Mouse (Mus musculus) brain, adult 2 months (tissue): ENCODE results near the gene Rps12-ps3.
A peak's percentile ranks its signal among the peaks of the same experiment; 100 is the strongest.

Experiments
- DNase-seq: peaks from one replicate; pipeline ENCODE4 v3.0.0; 2011; ENCODE audit warnings: low read depth, low spot score

The Rps12-ps3 gene

DNA sequence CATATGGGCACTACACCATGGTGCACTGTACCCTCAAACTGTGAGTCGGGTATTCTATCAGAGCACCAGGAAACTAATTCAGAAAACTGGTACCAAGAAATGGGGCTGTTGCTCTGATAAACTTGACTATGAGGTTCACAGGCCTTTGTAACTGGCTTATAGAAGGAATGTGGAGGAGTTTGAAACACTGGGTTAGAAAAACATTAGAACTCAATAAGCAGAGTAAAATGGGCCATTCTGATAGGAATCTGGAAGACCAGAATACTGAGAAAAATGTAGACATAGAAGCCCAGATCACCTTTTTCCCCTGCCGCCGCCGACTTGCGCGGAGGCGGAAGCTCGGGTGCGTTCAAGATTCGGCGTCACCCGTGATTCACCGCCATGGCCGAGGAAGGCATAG is at the start of gene Rps12-ps3:
Rps12-ps3 (plus strand) TSS at position 301 of the 400 bp plus-strand sequence.
- no peak for DNase-seq

DNA sequence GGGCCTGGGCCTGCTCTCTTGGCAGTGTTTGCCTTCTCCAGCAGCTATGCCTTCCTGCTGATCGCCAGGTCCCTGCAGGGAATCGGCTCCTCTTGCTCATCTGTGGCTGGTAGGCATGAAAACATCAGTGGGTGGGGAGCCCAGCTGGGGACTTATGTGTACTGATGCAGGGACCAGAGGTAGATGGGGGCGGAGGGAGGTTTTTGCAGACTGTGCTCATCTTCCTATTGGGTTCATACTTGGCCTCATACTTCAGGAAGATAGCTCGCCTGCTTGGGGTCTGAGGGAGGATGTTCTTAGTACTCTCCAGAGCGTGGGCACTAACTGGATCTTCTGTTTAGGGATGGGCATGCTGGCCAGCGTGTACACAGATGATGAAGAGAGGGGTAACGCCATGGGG is 48.9 kb upstream of the Rps12-ps3 start:
- DNase-seq, result peak; percentile 59

DNA sequence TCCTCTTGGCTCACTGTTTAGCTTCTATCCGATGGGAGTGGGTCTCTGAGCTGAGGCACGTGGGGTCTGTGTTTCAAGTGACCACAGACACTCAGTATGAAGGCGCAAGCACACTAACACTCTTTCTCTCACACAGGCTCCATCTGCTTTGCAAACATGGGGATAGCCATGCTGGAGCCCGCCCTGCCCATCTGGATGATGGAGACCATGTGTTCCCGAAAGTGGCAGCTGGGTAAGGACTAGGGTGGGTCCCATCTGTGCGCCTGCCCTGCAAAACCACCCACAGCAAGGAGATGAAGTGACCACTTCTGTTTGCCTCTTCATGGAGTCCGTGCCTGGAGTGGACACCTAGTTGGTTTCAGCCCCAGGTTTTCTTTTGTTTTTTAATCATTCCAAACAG is 45.7 kb upstream of the Rps12-ps3 start:
- no peak for DNase-seq

DNA sequence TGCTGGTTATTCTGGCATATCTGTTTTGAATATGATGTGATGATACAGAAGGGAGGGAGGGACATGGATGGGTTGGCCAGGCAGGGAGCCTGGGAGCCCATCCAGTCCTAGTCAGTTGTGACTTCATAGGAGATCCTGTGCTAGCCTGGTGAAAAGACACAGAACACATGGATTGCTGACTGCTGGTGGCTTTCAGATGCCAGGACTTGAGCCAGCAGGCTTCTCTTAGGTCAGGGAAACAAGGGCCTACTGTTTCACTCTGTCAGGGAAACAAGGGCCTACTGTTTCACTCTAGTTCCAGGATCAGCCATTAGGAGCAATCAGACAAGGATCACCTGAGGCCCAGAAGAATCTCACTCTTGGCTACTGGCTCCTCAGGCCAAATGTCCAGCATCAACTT is 41.2 kb upstream of the Rps12-ps3 start:
- DNase-seq, result peak; percentile 61

DNA sequence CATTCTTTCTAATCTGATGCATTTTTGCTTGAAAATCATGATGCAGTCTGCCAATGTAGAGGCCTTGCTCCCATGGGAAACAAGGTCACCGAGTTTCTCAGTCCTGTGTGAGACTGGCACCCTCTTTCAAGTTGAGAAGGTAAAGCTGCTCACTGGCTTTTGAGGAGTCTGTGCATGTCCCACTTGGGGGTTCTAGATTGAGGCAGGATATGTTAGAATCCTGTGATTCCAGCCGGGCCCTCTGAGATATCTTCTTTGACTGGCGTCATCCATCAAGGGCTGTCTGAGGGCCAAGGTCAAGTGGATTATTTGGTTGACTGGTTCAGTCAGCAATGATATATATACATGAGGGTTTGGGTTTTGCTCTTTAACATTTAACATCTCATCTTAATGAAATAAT is 40.1 kb upstream of the Rps12-ps3 start:
- DNase-seq, result no peak

DNA sequence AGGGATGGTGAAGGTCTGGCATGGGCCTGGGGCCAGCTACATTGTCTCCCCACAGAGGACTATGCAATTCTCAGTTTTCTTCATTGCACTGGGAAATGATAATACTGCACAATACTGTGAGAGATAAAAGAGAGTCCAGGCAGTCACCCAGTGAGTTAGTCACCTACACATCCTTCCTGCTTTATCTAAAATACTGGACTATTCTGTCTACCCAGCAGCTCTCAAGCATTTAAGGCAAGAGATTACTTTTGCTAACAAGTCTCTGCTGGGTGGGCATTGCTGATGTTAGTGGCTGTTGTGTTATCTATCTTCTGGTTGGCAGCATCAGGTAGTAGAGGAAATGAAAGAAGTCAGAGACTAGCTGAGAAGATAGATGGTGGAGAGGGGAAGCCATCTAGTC is 33.0 kb upstream of the Rps12-ps3 start:
- DNase-seq, result no peak

DNA sequence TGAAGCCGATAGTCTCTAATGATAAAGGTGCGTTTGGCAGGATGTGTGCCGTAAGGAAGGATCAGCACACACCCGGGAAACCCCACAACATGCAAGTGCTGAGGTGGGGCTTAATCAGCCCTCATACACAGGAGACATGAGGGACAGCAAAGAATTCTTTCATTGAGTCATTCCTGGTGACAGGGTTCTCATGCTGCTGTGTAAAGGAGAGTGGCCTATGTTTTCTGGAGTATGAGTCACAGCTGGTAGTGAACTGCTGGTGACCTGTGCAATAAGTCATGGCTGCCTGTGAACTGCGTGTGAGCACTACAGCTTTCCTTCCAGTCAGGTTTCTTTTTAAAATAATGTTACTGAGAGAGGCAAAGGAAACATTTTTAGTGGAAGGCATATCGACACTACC is 32.3 kb upstream of the Rps12-ps3 start:
- no peak for DNase-seq

DNA sequence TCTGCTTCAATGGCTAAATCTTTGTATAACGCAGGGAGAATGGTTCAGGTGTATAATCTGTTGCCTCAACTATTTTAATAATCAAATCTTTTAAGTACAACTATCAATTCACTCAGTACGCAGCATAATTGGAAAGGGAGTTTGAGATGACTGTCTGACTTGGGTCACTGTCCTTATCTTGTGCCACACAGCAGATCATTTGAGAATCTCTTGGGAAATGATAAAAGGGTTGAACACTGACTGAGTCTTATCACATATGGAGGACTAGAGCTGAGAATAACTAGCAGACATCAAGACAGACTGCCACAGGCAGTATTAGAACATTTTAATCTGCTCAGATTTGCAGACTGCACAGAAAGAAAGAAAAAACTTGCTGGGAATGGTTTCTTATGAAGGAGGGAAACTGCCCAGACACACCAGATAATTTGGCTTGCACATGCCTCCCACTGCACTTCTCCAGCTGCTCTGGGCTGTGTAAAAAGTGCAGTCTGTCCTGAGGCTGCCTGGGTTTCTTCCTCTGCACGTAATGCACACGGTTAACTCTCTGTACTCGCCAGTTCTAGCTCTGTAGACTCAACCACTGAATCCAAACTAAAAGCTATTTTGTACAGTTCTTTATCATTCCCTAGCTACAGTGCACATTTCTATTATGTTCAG is 29.8 kb upstream of the Rps12-ps3 start:
- DNase-seq, result peak; percentile 71

DNA sequence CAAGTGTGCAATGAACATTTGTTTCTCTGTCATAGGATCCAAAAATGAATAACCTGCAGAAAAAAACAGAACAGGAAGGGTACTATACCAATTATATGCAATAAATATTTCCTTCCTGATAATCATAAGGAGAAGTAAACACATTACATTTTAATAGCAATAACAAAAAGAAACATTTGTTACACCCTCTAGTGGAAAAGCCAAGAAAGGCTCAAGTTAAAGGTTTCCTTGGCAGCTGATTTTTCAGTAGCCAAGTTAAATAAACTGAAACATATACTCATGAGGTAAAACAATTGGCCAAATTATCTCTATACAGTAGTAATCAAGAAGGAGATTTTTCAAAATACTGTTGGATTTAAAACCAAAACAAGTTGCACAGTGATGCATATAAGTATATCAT is 6.8 kb upstream of the Rps12-ps3 start:
- DNase-seq, result no peak

DNA sequence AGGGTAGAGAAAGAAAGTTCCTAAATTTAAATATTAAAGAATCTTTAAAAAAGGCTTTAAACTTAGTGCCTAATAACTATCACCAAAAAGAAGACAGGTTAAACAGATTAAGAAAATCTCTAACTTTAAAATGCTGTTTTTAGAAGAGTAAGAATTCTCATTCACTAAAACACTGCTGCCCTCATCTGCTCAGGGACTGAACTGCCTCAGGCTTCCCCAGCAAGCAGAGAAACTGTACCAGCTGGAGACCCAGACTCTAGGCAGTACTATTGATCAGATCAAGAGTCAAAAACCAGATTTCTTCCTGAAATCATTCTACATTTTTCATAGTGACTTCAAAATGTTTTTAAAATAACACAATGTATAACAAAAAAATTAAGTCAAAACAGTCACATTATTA is 5.5 kb upstream of the Rps12-ps3 start:
- DNase-seq, result peak; percentile 63

DNA sequence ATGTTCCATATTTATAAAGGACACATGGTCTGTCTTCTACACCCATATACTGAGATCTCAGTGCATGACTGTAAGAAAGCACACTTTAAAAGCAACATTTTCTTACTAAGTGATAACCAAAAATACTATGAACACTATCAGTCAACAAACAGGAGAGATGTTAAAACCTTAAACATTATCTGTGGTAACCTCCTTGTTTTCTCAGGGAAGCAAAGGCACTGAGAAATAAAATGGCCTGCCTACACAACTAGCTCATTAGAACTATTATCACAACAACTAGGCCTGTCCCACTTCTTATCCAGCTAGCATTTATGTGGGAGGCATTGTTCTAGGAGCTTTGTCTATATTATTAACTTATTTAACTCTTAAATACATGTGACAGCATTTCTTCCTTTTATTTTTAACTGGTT is 8.7 kb downstream of the Rps12-ps3 start:
- DNase-seq, result no peak

DNA sequence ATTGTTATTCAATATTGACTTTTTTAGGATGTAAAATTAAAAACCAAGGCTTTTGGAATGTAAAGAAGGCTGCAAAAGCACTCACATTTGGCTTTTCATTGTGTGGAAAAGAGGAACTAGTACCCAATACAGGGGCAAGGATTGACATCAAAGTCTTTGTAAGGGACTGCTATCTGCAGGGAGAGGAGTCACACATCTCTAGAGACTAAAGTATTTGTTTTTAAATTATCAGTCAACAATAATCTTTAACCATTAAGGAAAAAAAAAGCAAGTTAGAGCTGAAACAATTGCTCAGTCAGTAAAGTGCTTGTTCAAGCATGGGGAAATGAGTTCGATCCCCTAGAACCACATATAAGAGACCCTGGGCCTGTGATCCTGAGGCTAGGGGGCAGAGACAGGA is 14.6 kb downstream of the Rps12-ps3 start:
- DNase-seq, result no peak

DNA sequence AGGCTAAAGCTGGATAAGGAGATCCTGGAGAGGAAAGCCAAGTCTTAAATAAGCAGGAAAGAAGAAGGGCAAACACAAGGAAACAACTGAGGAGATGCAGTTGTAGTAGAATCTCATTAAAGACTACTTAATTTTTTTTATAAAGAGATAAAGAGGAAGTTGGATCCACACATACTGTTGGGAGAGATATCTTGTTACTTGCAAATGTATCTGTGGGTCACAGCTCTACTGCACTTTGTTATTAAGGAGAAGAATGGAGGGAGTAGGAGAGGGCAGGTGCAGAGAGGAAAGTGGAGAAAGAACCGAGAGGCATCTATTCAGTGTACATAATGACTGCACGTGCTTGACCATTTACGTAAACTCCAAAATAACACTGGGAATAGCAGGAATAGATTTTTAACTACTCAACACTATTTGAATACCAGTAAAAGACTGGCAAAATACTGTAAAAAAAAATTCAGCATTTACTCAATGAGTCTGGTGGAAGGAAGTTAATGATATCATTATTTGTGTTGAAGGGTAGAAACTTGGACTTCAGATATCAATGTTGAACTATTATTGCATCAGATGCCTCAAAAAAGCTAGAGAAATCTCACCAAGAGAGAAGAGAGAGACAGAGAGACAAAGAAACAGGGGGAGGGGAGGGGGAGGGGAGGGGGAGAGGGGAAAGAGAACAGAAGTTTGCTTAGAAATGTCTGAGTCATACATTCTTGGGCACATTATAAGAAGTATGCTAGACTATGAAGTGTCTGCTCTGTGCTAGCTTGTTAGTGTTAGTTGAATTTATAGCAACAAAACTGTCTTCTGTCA is 16.0 kb downstream of the Rps12-ps3 start:
- DNase-seq, result no peak

DNA sequence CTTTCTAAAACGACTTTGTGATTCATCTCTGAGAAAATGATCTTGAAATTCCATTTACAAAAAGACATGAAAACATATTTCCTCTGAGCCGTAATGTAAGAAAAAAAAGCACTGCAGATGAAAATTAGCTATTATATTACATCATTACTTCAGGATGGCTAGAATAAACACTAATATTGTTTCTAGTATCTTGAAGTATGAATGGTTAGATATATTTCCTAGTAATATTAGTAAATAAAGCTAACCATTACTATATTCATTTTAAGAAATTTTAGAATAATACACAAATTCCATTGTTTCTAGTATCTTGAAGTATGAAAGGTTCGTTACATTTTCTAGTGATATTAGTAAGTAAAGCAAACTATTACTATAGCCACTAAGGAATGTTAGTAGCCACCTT is 17.8 kb downstream of the Rps12-ps3 start:
- DNase-seq, result no peak

DNA sequence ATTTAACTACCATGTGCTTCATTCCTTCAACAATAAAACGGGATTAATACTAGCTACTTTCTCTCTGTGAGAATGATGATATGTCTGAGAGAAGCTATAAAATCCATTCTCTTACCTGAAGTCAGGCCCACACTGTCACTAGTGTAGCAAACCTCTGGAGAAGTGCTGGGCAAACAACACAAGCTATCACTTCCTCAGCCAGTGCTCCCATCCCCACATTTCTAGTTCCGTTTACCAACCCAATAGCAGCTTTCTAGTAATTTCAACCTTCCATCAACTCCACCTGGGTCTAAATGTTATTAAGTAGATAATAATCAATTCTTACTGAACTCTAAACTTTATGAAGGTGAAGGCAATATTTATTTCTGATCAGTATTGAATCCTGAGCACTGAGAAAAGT is 20.9 kb downstream of the Rps12-ps3 start:
- no peak for DNase-seq

DNA sequence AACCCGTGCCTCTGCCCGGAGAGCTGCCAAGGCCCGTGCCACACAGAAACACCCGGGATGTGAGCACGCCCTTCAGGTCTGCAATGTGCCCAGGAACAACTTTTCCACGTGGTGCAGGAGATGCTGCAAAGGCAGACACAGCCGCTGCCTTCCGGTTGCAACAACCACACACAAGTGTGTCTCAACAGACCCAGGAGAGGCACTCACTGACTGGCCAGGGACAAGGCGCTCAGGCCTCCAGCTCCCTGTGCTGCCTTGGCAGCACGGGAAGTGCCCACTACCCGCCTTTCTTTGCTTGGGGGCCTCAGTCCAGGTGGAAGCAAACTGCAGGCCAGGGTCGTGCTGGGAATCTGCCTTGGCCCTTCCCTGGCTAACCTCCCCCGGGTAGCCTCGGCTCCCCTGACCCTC is 22.2 kb downstream of the Rps12-ps3 start:
- DNase-seq, result peak; percentile 60

DNA sequence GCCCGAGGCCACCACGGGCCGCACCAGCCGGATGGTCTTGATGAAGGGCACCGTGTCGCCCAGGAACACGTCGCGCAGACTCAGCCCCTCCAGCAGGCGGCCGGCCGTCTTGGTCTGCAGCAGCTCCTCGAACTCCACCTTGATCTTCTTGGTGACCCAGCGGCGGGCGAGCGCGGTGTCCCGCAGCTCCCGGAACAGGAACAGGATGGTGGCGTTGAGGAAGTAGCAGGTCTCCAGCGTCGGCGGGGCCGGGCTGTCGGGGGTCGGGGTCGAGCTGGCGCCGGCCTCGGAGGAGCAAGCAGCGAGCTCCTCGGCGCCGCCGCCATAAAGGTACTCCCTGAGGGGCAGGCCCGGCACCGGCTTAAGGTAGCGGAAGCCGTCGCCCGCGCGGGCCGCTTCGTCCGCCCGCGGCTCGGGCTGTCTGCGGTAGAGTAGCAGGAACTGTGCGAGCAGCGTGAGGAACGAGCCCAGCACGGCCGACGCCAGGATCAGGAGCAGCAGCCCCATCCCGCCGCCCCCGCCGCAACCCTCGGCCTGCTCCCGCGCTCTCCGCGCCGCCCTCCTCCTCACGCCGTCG is 23.1 kb downstream of the Rps12-ps3 start:
- peak; percentile 38 for DNase-seq

DNA sequence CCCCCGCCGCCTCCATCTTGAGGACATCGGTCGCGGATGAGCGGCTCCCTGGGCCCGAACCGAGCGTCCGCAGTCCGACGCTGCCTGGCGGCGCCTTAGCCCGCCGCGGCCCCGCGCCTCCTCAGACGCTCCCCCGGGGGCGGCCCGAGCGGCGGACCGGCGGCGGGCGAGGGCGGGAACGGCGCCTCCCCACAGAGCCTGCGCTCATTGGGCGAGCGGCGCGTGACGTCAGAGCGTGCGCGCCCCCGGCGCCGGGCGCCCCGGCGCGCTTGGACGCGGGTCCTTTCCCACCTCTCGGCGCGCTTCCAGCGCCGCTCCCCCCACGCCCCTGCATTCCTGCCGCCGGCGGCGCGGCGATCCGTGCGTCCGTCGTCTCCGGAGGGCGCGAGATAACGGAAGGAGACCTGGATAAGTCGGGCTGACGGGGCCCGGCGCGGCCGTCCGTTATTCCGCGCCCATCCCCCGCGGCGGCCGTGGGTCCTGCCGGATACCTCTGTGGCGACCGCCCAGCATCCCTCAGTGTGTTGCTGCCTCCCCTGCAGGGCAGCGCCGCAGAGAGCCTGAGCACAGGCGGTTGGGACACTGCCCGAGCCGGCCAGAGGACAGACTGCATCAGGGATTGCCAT is 23.7 kb downstream of the Rps12-ps3 start, which contains the start of gene Pdzd8:
Pdzd8 (minus strand) TSS at position 123 of the 626 bp plus-strand sequence.
- DNase-seq, result peak; percentile 93

DNA sequence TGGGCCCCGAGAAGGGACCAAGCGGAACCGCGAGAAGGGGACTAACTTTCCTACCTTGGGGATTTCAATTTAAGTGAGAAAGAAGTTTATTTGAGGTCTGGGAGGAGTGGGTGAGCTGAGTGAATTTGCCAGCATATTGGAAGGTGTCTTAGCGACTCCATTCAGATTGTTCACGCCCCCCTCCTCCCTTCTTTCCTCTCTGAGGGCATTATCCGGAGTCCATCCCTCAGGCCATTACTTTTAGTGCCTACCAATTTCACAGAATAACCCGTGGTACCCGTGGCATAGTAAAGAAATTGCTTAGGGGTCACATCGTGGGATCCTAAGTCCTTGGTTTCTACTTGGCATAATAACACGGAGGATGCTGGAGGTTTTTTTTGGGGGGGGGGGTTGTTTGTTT is 24.2 kb downstream of the Rps12-ps3 start:
- no peak for DNase-seq

DNA sequence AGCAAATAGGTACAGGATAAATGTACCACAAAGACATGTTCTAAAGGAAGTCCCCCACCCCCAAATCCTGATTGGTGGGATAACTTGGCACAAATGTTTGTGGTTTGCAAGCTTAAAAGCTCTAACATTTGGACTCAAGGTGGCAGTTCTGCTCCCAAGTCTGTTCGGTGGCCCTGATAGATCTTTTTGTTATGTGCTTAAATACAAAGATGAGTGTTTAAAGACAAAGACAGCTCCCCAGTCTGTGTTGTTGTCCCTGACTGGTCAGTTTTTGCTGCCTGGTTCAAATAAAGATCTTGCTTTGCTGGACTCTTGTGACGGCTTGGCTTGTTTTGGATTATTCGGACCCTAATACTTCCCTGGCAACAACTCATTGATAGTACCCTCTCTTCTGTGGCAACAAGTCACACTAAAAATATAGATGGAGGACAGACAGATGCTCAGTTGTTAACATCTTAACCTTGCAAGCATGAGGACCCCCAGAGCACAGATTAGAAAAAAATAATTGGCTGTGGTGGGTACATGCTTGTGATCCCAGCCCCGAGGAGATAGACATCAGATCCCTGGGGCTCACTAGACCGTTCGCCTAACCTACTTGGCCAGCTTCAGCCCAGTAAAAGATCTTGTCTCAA is 27.4 kb downstream of the Rps12-ps3 start:
- no peak for DNase-seq

DNA sequence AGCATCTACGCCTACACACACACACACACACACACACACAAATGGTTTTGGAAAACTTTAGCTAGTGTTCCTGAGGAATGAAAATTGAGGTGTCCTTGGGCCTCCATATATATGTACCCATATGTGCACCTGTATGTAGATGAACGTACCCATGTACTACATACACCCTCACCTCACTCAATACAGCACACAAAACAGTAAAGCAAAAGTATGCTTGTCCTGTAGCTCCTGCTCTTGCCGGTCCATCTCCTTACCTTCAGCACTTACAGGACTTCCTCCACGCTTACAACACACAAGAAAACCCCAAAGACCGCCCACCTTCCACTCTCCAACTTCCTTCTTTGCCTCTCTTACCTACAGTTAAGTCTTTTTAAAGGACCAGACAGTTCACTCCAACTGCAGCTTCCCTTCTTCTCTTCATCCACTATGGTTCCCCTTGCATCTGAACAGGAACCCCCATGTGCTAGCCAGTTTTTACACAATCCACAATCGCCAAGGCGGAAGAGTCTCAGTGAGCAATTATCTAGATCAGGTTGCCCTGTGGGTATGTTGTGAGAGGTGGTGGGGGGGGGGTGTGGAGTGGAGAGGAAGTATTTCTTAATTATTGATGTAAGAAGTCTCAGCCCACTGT is 28.3 kb downstream of the Rps12-ps3 start:
- DNase-seq, result no peak
